Mouse (Mus musculus) small intestine, adult 2 months (tissue): ENCODE measurements around the gene St3gal4.

Experiments
- CTCF ChIP-seq: fragments of 200-500 bp; IDR thresholded peaks from 2 replicates; pipeline ENCODE4 v1.5.1; 2012; ENCODE audit warnings: low read depth, mild to moderate bottlenecking, control low read depth, inconsistent platforms, low read length, moderate library complexity, mixed read lengths; ENCODE audit not compliant: insufficient replicate concordance, insufficient read length; ENCODE audit errors: extremely low read depth
- POLR2A ChIP-seq: fragments of 200-500 bp; IDR thresholded peaks from 2 replicates; pipeline ENCODE4 v1.6.1; 2012; ENCODE audit warnings: low read depth, mild to moderate bottlenecking, control low read depth, inconsistent platforms, low read length, moderate library complexity

- TF ChIP-seq CTCF, result no peak
- no peak for TF ChIP-seq POLR2A
These were observed 9.5 kb upstream of the St3gal4 start for GRCm38 (mm10) chr9:35128564-35128963.
